Mouse (Mus musculus) midbrain, postnatal 0 days (tissue): ENCODE data around the gene Pth1r. TPM values are rescaled to one million over a fixed set of nuclear protein-coding genes. Genes with fewer than 3 reads are reported as not detected.

ENCODE experiments used
- ATAC-seq: fragments of 200-750 bp; cut with Nextera tagmentation; 2 replicates; pipeline ENCODE4 v1.8.0; 2017; ENCODE audit warnings: moderate number of reproducible peaks, mild to moderate bottlenecking, moderate TSS enrichment, moderate library complexity; ENCODE audit not compliant: low FRiP score
- DNase-seq: peaks from one replicate; pipeline ENCODE4 v3.0.0-alpha.2; 2015; ENCODE audit warnings: low spot score
- H3K27ac ChIP-seq: fragments of 300-500 bp; sonication (generic); 2 replicates; pipeline ENCODE4 v1.5.1; 2014; ENCODE audit warnings: low read depth, mild to moderate bottlenecking, low read length, mixed read lengths
- H3K27me3 ChIP-seq: fragments of 300-500 bp; sonication (generic); 2 replicates; pipeline ENCODE4 v1.6.1; 2014; ENCODE audit warnings: low read length, control low read depth, mixed read lengths; ENCODE audit not compliant: insufficient read depth
- H3K36me3 ChIP-seq: fragments of 300-500 bp; sonication (generic); 2 replicates; pipeline ENCODE4 v1.6.1; 2014; ENCODE audit warnings: low read length, control low read depth, mixed read lengths; ENCODE audit not compliant: insufficient read depth
- H3K4me1 ChIP-seq: fragments of 300-500 bp; sonication (generic); 2 replicates; pipeline ENCODE4 v1.6.1; 2014; ENCODE audit warnings: mild to moderate bottlenecking, control low read depth, antibody characterized with exemption, low read length, mixed read lengths; ENCODE audit not compliant: insufficient read depth
- H3K4me2 ChIP-seq: fragments of 300-500 bp; sonication (generic); 2 replicates; pipeline ENCODE4 v1.6.1; 2014; ENCODE audit warnings: low read depth, mild to moderate bottlenecking, low read length, mixed read lengths; ENCODE audit not compliant: poor library complexity, severe bottlenecking
- H3K4me3 ChIP-seq: fragments of 300-500 bp; sonication (generic); 2 replicates; pipeline ENCODE4 v1.5.1; 2014; ENCODE audit warnings: low read depth, mild to moderate bottlenecking, low read length, moderate library complexity
- H3K9ac ChIP-seq: fragments of 300-500 bp; sonication (generic); replicated peaks from 2 replicates; pipeline ENCODE4 v1.6.1; 2014; ENCODE audit warnings: mild to moderate bottlenecking, low read length, moderate library complexity, mixed read lengths; ENCODE audit not compliant: poor library complexity, severe bottlenecking
- H3K9me3 ChIP-seq: fragments of 300-500 bp; sonication (generic); 2 replicates; pipeline ENCODE4 v1.6.1; 2016; ENCODE audit warnings: low read length, control low read depth
- CTCF ChIP-seq: IDR thresholded peaks from 2 replicates; pipeline ENCODE4 v1.5.1; 2016; ENCODE audit warnings: antibody characterized with exemption, mild to moderate bottlenecking
- WGBS: fragments of 180-500 bp; shearing (Covaris S2); extraction: QIAGEN DNeasy Blood & Tissue Kit; methylation state at CpG from one replicate; pipeline ENCODE4 v1.1.7; 2014; 5-methylcytosine and 5-hydroxymethylcytosine counted together
- polyA plus RNA-seq: library from polyadenylated mRNA; unstranded; fragments of >200 nt; fragmentation: Nextera tagmentation; extraction: Ambion mirVana; gene quantifications from 2 replicates; pipeline ENCODE4 v1.2.1, GENCODE M21; 2015
- total RNA-seq: library from RNA; depleted of rRNA; stranded (reverse); fragments of >200 nt; gene quantifications from 2 replicates; pipeline ENCODE4 v1.2.3, GENCODE M21; 2014

Gene Pth1r
- total and polyA plus RNA-seq, 2 experiments from 2014 or later = 8.3 to 20.8 TPM

DNA sequence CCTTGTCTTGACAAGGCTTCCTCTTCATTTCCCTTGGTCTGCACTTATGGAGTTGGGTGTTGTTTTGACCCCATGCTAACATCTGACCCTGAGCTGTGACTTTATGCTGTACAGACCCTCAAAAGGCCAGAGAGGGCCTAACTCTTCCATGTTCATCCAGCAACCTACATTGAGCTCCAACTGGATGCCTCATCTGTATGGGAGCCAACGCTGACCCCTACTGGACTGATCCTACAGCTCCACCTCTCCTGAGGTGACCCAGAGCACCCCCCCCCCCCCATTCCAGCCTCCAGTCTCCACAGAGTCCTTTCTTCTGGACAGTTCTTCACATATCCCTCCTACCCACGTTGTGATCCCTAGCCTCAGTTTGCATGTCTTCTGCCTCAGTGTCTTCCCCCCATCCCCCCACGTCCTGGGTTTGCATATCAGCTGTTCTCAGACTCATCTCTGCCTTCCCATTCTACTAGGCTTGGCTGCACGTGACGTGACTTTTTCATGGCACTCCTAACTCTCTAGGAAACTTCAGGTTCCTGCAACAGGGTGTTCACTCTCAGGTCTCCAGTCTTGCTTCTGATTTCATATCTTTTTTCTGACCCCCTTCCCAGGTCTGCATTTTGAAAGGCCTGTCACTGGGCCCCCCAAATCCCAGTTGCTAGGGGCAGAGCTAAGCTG, 32.4 kb upstream of the Pth1r start:
- 0 out of 2 replicates have a peak, but pooled peaks cover 2% of the 10 kb centered on the region for H3K4me1 ChIP-seq
- TF ChIP-seq CTCF = peak; percentile 42
- H3K9me3 ChIP-seq = no peaks in the 10 kb centered on the region
- H3K9ac ChIP-seq = no peak overlapping the region
- H3K27ac ChIP-seq = no peak overlapping the region
- H3K4me3 ChIP-seq = no peak overlapping the region
- H3K4me2 ChIP-seq = no peak overlapping the region
- no peaks in the 10 kb centered on the region for H3K27me3 ChIP-seq
- no peak for ATAC-seq
- H3K36me3 ChIP-seq = no peaks in the 10 kb centered on the region
- DNase-seq = peak; percentile 10
- 62% methylated on average over 5 of the region's 5 CpGs for WGBS

DNA sequence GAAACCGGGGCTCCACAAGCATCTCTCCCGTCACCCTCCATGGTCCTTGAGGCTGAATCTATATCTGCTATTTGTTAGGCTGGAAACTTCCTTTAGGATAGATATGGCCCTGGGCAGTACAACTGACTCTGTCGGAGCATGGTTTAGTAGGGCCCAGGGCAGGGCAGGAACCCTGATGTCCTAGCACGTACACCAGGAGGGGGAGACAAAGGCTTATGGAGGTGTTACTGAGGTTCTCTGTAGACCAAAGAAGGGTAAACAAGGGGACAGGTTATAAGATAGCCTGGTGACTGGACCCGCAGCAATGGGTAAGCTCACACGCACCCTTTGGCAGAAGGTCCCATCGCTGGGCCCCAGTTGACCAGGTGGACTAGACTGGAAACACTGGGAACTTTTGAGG, 31.6 kb upstream of the Pth1r start:
- 0 out of 2 replicates have a peak, but pooled peaks have one; percentile 7 for TF ChIP-seq CTCF
- ATAC-seq = no peak

GRCm38 (mm10) chr9:110778100-110778499, 31.2 kb upstream of the Pth1r start:
- no peaks in the 10 kb centered on the region for H3K36me3 ChIP-seq
- H3K4me1 ChIP-seq = 0 out of 2 replicates have a peak, but pooled peaks cover 2% of the 10 kb centered on the region
- no peak for TF ChIP-seq CTCF
- no peak overlapping the region for H3K4me2 ChIP-seq
- no peak for ATAC-seq
- H3K9ac ChIP-seq = no peak overlapping the region
- no peaks in the 10 kb centered on the region for H3K27me3 ChIP-seq
- no peak overlapping the region for H3K4me3 ChIP-seq
- no peaks in the 10 kb centered on the region for H3K9me3 ChIP-seq
- H3K27ac ChIP-seq = no peak overlapping the region
- peak; percentile 35 for DNase-seq
- WGBS = 88% methylated on average over 1 of the region's 1 CpGs

More for the DNA sequence above, 31.6 kb upstream of the Pth1r start:
- no peak overlapping the region for H3K27ac ChIP-seq
- 0 out of 2 replicates have a peak, but pooled peaks cover 2% of the 10 kb centered on the region for H3K4me1 ChIP-seq
- no peaks in the 10 kb centered on the region for H3K9me3 ChIP-seq
- H3K9ac ChIP-seq = no peak overlapping the region
- H3K4me2 ChIP-seq = no peak overlapping the region
- H3K4me3 ChIP-seq = no peak overlapping the region
- H3K27me3 ChIP-seq = no peaks in the 10 kb centered on the region
- DNase-seq = no peak
- H3K36me3 ChIP-seq = no peaks in the 10 kb centered on the region
- WGBS = 87% methylated on average over 7 of the region's 7 CpGs

DNA sequence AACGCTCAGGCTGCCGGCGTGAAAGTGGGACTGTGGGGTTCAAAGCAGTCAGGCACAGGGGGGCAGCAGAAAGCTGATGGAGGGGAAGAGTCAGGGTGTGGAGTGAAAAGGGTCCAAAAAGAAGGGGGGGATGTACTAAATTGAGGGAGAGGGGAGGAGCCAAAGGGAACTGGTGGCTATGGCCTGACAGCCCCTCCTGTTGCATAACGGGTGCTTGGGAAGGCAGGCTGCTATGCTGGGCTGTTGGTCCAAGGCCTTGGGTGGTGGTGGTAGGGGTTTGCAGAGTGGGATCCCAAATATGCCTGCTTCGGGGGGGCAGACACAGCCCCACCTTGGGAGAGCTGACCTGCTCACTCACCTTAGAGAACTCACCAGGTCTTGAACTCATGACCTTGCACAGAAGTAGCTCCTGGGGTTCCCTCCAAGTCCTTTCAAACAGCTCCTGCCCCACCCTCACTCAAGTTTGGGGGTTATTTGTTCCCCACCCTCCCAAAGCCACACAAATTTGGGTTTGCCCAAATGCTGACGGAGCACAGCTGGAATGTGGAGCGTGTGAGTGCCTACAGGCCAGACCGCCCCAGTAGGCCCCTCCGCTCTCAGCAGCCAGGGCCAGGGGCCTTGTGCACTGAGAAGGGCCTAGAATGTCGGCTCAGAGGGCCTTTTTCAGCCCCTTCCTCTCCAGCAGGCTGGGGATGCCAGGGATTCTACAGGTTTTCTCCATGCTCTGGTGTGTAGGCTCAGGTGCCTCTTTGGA, 28.5 kb upstream of the Pth1r start:
- DNase-seq = no peak
- 81% methylated on average over 10 of the region's 10 CpGs for WGBS
- no peak for TF ChIP-seq CTCF

DNA sequence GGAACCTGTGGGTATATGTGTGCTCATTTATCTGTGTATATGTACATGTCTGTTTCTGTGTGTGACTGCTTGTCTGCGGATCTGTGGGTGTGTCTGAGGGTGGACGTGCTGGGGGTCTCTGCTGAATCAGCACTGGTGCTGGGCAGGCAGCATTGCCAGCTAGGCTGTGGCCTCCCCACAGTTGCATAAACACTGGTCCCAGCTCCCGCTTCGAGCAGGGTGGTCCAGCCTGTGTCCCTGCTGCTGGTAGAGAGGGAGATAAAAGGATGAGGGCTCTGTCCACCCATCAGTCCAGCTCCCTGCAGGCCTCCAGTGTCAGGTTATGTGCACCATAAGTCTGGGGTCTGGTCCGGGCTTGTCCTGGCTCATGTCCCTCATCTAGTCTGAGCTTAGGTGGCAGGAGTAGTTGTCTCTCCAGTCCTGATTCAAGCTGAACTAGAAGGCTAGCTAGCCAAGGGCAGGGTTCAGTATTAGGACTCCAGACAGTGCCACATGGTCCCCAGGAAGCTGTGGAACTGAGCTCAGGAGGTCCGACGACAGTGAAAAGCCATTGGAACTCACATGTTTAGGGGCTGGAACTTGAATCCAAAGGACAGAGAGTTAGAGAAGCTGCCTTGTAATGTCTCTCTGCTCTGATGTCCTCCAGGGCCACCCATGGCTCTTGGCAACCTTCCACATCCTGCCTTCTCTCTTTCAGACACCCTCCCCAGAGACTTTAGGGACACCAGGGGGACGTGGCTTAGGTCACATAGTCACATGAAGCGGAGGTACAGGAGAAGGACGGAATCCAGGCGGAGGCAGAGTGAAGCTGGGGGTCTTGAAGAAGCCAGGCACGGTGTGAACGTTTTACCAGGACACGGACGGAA, 27.7 kb upstream of the Pth1r start:
- Histone ChIP-seq H3K27ac (no peak overlapping the region), H3K4me3 (no peak overlapping the region), H3K36me3 (no peaks in the 10 kb centered on the region), H3K4me1 (0 out of 2 replicates have a peak, but pooled peaks cover 2% of the 10 kb centered on the region), H3K9me3 (no peaks in the 10 kb centered on the region), H3K4me2 (no peak overlapping the region), H3K27me3 (no peaks in the 10 kb centered on the region), H3K9ac (no peak overlapping the region)
- ATAC-seq (no peak), DNase-seq (no peak)
- TF ChIP-seq CTCF = no peak
- WGBS = 80% methylated on average over 15 of the region's 15 CpGs

More for the DNA sequence above, 28.5 kb upstream of the Pth1r start:
- no peaks in the 10 kb centered on the region for H3K27me3 ChIP-seq
- H3K27ac ChIP-seq = no peak overlapping the region
- 0 out of 2 replicates have a peak, but pooled peaks cover 2% of the 10 kb centered on the region for H3K4me1 ChIP-seq
- no peak overlapping the region for H3K9ac ChIP-seq
- no peaks in the 10 kb centered on the region for H3K36me3 ChIP-seq
- no peaks in the 10 kb centered on the region for H3K9me3 ChIP-seq
- no peak overlapping the region for H3K4me2 ChIP-seq
- ATAC-seq = no peak
- H3K4me3 ChIP-seq = no peak overlapping the region
